Mouse (Mus musculus): Measurements from ENCODE around the gene Arl4d.

GRCm38 (mm10) chr11:101616104-101616503 is 49.2 kb upstream of the Arl4d start:
- TF ChIP-seq CTCF (IDR thresholded peaks at IDR 0.05; ENCODE audit: extremely low read depth, insufficient read length, insufficient replicate concordance, low read depth, low read length), result no peak
- no peak for TF ChIP-seq POLR2A (IDR thresholded peaks at IDR 0.05; ENCODE audit: low read depth, low read length)
